Mouse (Mus musculus) hindbrain, embryonic 12.5 days (tissue): Measurements from ENCODE around the gene Opcml. TPM values are rescaled to one million over a fixed set of nuclear protein-coding genes. Genes with fewer than 3 reads are reported as not detected.

Experiments
- ATAC-seq: fragments of 200-750 bp; cut with Nextera tagmentation; 2 replicates; pipeline ENCODE4 v1.8.0; 2017; ENCODE audit warnings: moderate TSS enrichment; ENCODE audit not compliant: low FRiP score
- H3K27ac ChIP-seq: fragments of 300-500 bp; sonication (generic); 2 replicates; pipeline ENCODE4 v1.5.1; 2016; ENCODE audit warnings: mild to moderate bottlenecking
- H3K27me3 ChIP-seq: fragments of 300-500 bp; sonication (generic); 2 replicates; pipeline ENCODE4 v1.6.1; 2016; ENCODE audit warnings: mild to moderate bottlenecking
- H3K36me3 ChIP-seq: fragments of 300-500 bp; sonication (generic); 2 replicates; pipeline ENCODE4 v1.6.1; 2016; ENCODE audit warnings: mild to moderate bottlenecking
- H3K4me1 ChIP-seq: fragments of 300-500 bp; sonication (generic); 2 replicates; pipeline ENCODE4 v1.6.1; 2016
- H3K4me2 ChIP-seq: fragments of 300-500 bp; sonication (generic); replicated peaks from 2 replicates; pipeline ENCODE4 v1.6.1; 2016; ENCODE audit warnings: mild to moderate bottlenecking
- H3K4me3 ChIP-seq: fragments of 300-500 bp; sonication (generic); 2 replicates; pipeline ENCODE4 v1.5.1; 2016; ENCODE audit warnings: mild to moderate bottlenecking
- H3K9ac ChIP-seq: fragments of 300-500 bp; sonication (generic); 2 replicates; pipeline ENCODE4 v1.6.1; 2016; ENCODE audit warnings: mild to moderate bottlenecking, moderate library complexity
- H3K9me3 ChIP-seq: fragments of 300-500 bp; sonication (generic); replicated peaks from 2 replicates; pipeline ENCODE4 v1.6.1; 2016; ENCODE audit warnings: mild to moderate bottlenecking
- WGBS: fragments of 180-500 bp; shearing (Covaris S2); methylation state at CpG from one replicate; pipeline ENCODE4 v1.1.7; 2016; 5-methylcytosine and 5-hydroxymethylcytosine counted together
- polyA plus RNA-seq: library from polyadenylated mRNA; unstranded; fragments of >200 nt; fragmentation: Nextera tagmentation; extraction: Ambion mirVana; gene quantifications from 2 replicates; pipeline ENCODE4 v1.2.1, GENCODE M21; 2016

Gene Opcml
- polyA plus RNA-seq, result 10.6 and 10.8 TPM in 2 replicates

DNA sequence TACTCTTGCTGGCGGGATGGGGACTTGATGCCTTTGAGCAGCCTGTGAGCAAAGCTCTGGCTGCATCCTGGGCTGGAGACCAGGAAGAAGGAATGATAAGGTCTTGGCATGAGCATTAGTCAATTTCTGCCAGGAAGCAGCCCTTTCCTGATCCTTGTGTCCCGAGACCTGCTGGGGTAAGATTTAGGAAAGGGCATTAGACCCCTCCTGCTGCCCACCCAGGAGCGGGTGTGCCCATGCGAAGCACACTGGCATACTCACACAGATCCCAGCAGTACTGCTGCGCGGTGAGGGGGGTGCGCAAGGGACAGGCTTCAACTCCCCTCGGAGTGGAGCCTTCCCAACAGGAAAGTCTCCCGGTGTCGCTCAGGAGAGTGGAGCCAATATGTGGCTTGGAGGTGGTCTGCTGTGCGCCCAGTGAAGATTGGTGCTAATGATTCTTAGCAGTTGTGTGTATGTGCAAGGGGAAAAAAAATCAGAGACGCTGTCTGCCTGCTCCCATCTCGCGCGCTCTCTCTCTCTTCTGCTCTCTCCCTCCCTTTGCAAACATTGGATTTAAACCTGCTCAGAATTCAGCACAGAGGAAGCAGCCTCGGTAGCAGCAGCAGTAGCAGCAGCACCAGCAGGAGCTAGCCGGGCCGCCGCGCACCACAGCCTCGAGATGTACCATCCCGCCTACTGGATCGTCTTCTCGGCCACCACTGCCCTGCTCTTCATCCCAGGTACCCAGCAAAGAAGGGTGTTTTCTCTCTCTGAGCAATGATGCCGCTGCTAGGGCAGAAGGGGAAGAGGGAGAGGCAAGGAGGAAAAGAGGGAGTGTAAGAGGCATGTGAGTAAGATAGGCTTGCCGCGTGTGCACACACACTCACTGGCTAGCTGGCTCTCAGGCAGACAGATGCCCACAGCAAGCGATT is at the start of gene Opcml:
TSS of gene Opcml (plus strand) at position 51 of the 914 bp plus-strand sequence.
- H3K4me2 ChIP-seq, result peak within 1 kb of the TSS; percentile 79
- ATAC-seq, result peak; percentile 84
- peak within 1 kb of the TSS; percentile 42 for H3K4me3 ChIP-seq
- H3K27ac ChIP-seq, result peak within 1 kb of the TSS; percentile 64; the same call in 1 of the 2 replicates
- H3K36me3 ChIP-seq, result no peaks in the 10 kb centered on the region
- peaks cover 5% of the 10 kb centered on the region for H3K4me1 ChIP-seq
- 2% methylated on average over 28 of the region's 28 CpGs for WGBS
- H3K9ac ChIP-seq, result peak within 1 kb of the TSS; percentile 69
- H3K27me3 ChIP-seq, result peaks cover 36% of the 10 kb centered on the region
- no peaks in the 10 kb centered on the region for H3K9me3 ChIP-seq

DNA sequence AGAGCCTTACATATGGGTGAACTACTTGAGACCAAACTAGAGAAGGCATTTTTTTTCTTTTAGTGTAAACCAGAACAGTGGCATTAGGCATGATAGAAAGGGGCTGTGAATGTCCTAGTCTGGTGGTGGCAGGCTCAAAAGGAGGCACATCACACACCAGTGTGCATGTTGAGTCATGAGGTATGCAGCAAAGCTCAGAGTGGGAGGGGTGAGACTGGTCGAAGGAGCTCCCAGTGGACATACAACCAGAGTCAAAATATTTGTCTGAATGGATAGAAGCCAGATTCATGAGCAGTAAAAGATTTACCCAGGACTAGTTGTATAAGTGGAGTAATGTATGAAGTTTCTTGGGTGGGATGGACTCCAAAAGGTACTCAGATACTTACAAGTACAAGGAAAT is 31.9 kb upstream of the Opcml start:
- H3K9me3 ChIP-seq, result no peaks in the 10 kb centered on the region
- H3K9ac ChIP-seq, result no peak overlapping the region
- H3K4me1 ChIP-seq, result no peaks in the 10 kb centered on the region
- H3K4me2 ChIP-seq, result no peak overlapping the region
- ATAC-seq, result no peak
- H3K27me3 ChIP-seq, result no peaks in the 10 kb centered on the region
- H3K4me3 ChIP-seq, result no peak overlapping the region
- WGBS, result 73% methylated on average over 1 of the region's 1 CpGs
- H3K27ac ChIP-seq, result no peak overlapping the region
- no peaks in the 10 kb centered on the region for H3K36me3 ChIP-seq

DNA sequence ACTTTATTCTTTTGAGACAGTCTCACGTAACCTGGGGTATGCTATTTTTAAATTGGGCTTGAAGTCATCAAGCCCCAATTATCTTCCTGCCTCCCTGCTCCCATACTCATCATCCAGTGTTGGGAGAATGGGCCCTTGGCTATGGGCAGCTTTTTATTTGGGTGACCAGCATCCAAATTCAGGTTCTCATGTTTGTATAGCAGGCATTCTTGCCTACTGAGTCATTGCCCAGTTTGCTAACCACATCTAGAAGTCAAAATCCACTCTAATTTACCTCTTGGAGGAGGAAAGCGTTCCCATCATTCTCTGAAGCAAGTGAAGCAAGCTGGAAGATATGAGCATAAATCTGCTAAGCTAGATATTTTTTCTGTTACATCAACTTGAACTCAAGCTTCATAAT is 29.4 kb upstream of the Opcml start:
- Histone ChIP-seq H3K4me1 (no peaks in the 10 kb centered on the region), H3K27ac (no peak overlapping the region), H3K4me3 (no peak overlapping the region), H3K4me2 (no peak overlapping the region), H3K9ac (no peak overlapping the region), H3K36me3 (no peaks in the 10 kb centered on the region), H3K27me3 (no peaks in the 10 kb centered on the region), H3K9me3 (no peaks in the 10 kb centered on the region)
- ATAC-seq, result no peak
- 90% methylated on average over 2 of the region's 2 CpGs for WGBS

DNA sequence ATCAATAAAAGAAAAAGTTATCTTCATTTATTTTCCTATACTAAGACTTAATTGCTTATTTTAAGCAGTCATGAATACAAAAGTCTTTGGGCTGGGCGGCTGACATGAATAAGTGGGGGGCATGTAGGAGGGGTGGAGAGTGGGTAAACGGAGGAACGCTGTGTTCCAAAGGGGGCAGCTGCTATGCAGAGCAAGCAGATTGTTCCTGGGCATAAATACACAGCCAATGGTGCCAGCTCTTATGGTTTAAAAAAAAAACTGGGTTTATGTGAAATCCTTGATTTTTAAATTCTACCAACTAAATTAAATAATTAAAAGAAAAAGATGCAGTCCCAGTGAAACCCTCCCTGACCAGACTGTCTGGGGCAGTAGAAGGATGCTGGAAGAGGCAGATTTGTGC is 24.1 kb upstream of the Opcml start:
- 77% methylated on average over 3 of the region's 3 CpGs for WGBS
- Histone ChIP-seq H3K4me3 (no peak overlapping the region), H3K4me2 (no peak overlapping the region), H3K9ac (no peak overlapping the region), H3K36me3 (no peaks in the 10 kb centered on the region), H3K9me3 (no peaks in the 10 kb centered on the region), H3K4me1 (no peaks in the 10 kb centered on the region), H3K27me3 (no peaks in the 10 kb centered on the region), H3K27ac (no peak overlapping the region)
- no peak for ATAC-seq

DNA sequence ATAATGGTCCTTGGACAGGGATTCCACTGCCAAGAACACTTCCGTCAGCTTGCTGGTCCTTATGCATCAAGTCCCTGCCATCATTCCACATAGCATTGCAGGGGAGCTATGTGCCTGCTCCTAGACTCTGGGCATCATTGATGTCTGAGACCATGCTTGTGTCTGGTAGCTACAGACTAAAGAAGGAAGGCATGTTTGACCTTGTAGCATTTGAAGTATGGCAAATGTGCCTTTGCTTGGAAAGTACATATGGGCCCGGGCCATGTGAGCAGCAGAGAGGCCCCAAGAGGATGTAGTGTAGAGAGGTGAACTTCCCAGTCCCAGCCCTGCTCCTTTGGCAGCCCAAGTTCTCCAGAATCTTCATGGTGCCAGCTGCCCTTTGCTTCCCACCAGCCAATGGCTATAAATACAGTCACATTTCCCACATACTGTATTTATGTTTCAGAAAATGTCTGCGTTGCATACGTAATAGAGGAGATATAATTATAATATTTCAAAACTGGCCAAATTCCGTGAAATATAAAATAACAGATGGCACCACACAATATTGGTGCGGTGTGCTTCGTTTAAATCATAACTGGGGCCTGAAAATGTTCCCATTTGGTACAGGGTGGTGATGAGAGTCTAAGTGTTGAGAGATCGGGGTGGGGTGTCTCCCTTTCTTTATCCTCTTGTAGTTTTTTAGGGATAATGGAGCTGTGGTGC is 23.2 kb upstream of the Opcml start:
- H3K4me2 ChIP-seq, result no peak overlapping the region
- H3K4me3 ChIP-seq, result no peak overlapping the region
- H3K36me3 ChIP-seq, result no peaks in the 10 kb centered on the region
- no peak overlapping the region for H3K9ac ChIP-seq
- no peak for ATAC-seq
- 91% methylated on average over 8 of the region's 8 CpGs for WGBS
- no peaks in the 10 kb centered on the region for H3K9me3 ChIP-seq
- no peaks in the 10 kb centered on the region for H3K27me3 ChIP-seq
- H3K4me1 ChIP-seq, result no peaks in the 10 kb centered on the region
- no peak overlapping the region for H3K27ac ChIP-seq

DNA sequence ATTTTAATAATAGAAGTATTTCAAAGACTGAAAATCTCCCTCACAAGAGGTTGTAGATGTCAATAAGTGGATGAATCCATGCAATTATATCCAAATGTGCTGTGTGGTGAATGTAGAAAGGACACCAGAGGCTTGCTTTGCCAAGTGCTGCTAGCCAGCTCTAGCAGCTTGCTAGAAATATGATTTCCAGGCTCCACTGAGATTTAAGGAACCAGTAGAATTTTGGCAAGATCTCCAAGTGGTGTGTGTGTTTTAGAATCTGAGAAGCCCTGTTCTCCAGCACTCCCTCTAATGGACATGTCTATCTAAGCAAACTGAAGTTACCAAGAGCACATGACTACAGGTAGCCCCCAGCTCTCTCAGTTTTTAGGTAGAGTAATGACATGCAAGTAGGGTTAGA is 21.8 kb upstream of the Opcml start:
- Histone ChIP-seq H3K9me3 (no peaks in the 10 kb centered on the region), H3K4me2 (no peak overlapping the region), H3K27me3 (no peaks in the 10 kb centered on the region), H3K4me3 (no peak overlapping the region), H3K36me3 (no peaks in the 10 kb centered on the region), H3K4me1 (no peaks in the 10 kb centered on the region), H3K9ac (no peak overlapping the region), H3K27ac (no peak overlapping the region)
- ATAC-seq, result no peak

DNA sequence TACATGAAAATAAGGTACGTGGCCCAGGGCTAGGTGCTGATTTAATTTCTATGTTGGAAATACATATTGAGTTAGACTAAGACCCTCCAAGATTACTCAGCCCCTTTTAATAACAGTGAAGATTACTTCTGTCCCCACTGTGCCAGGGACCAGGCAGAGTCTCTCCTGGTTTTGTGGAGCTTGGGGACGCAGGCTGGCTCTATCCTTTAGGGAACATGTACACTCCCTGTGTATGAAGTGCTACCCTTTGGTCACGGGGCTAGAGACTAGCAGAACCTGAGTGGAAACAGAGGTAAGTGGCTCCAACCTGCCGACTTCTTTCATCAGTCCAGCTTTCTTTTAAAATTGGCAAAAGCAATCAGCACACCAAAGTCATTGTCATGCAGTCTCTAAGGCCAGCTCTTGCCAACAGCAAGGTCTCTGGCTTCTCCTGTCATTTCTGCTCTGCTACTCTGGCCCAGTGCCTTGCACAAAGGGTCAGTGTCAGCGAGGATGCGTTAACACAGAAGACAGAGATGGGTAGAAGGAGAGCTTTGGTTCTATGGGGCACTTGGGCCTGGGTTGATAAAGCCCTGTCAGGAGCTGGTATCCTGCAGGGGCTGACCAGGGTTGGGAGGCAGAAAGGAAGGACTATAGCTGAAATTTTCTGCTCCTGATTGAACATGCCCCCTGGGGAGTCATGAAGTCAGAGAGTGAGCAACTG is 9.1 kb upstream of the Opcml start:
- Histone ChIP-seq H3K27me3 (no peaks in the 10 kb centered on the region), H3K4me2 (no peak overlapping the region), H3K27ac (0 out of 2 replicates have a peak overlapping the region, but pooled peaks have one; percentile 45), H3K4me3 (no peak overlapping the region), H3K36me3 (no peaks in the 10 kb centered on the region), H3K4me1 (peaks cover 11% of the 10 kb centered on the region), H3K9me3 (no peaks in the 10 kb centered on the region), H3K9ac (no peak overlapping the region)
- ATAC-seq, result peak; percentile 66
- WGBS, result 55% methylated on average over 6 of the region's 6 CpGs

DNA sequence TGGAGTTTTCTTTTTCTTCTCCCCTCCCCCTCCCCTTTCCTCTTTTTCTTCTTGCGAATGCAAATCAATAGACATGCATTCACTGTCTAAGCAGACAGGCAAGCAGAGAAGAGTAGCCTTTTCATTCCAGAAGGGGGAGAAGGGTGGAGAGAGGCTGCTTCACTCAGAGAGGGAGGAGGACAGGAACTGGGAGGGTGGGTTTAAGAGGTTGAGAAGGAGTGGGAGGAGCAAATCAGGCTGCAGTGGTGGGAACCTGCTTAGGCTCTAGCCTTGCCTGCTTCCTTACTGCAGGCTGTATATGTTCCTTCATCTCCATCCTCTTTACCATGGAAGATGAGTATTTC is 8.6 kb upstream of the Opcml start:
- no peaks in the 10 kb centered on the region for H3K9me3 ChIP-seq
- H3K36me3 ChIP-seq, result no peaks in the 10 kb centered on the region
- no peak overlapping the region for H3K9ac ChIP-seq
- peak; percentile 91 for ATAC-seq
- 0% methylated on average over 1 of the region's 1 CpGs for WGBS
- H3K27me3 ChIP-seq, result no peaks in the 10 kb centered on the region
- H3K4me3 ChIP-seq, result no peak overlapping the region
- H3K4me2 ChIP-seq, result no peak overlapping the region
- 0 out of 2 replicates have a peak overlapping the region, but pooled peaks have one; percentile 45 for H3K27ac ChIP-seq
- H3K4me1 ChIP-seq, result peaks cover 11% of the 10 kb centered on the region

DNA sequence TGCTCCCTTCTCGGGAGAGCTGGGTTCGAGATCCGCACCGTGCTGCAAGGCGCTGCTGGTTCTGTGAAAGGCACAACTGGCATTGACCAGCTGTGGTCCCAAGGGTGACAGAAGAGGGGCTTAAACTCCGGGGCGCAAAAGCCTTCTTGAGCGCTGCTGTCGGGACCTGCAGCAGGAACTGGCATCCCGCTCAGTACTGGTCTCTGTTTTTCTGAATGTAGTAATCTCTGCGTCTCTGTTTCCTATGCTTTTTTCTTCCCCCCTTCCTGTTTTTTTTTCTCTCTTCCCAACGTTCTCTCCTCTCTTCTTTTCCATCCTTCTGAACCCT is 1.0 kb downstream of the Opcml start:
- H3K36me3 ChIP-seq, result no peaks in the 10 kb centered on the region
- peak overlapping the region; percentile 42 for H3K4me3 ChIP-seq
- no peak for ATAC-seq
- H3K9ac ChIP-seq, result peak overlapping the region; percentile 69
- WGBS, result 3% methylated on average over 12 of the region's 12 CpGs
- peak overlapping the region; percentile 79 for H3K4me2 ChIP-seq
- no peaks in the 10 kb centered on the region for H3K9me3 ChIP-seq
- H3K4me1 ChIP-seq, result peaks cover 5% of the 10 kb centered on the region
- H3K27ac ChIP-seq, result peak overlapping the region; percentile 64; the same call in 1 of the 2 replicates
- H3K27me3 ChIP-seq, result peaks cover 36% of the 10 kb centered on the region

DNA sequence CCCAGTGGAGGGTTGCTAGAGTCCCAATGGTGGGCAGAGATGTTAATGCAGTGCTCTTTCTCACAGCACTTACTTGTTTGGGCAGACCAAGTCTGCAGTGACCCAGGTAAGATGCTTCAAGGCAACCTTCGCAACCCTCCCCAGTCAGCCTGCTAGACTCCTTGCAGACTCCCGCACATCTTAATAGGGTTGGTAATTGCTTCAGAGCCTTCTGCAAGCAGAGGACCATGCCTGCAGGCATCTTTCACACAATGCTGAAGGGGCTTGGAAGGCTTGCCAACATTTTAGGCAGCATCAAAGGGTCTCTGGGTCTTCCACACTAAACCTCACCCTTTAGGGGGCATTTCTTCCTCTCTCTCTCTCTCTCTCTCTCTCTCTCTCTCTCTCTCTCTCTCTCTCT is 1.7 kb downstream of the Opcml start:
- Histone ChIP-seq H3K9me3 (no peaks in the 10 kb centered on the region), H3K9ac (no peak overlapping the region), H3K27ac (no peak overlapping the region), H3K4me1 (peaks cover 5% of the 10 kb centered on the region), H3K27me3 (peaks cover 36% of the 10 kb centered on the region), H3K4me3 (peak overlapping the region; percentile 42; the same call in 1 of the 2 replicates), H3K36me3 (no peaks in the 10 kb centered on the region), H3K4me2 (no peak overlapping the region)
- 42% methylated on average over 2 of the region's 2 CpGs for WGBS
- ATAC-seq, result no peak

DNA sequence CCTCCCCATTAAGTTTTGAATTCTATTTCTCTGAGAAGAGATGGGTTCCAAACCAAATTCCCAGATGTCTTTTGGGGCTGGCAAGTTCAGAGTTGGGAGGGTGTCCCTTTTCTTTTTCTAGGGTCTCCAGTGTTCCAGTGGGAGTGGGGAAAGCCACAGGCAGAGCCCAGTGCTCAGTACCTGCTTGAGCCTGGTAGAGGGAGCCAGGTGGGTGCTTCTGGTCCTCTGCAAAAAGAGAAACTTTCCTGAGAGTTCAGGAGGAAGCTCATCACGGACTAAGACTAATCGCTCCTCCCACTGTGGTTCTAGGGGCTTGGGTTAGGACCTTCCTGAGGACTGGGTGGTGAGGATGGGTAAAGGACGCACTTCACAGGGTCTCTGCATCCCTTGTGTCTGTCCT is 2.4 kb downstream of the Opcml start:
- no peak overlapping the region for H3K4me3 ChIP-seq
- no peaks in the 10 kb centered on the region for H3K36me3 ChIP-seq
- no peak for ATAC-seq
- peaks cover 5% of the 10 kb centered on the region for H3K4me1 ChIP-seq
- H3K9ac ChIP-seq, result no peak overlapping the region
- H3K9me3 ChIP-seq, result no peaks in the 10 kb centered on the region
- no peak overlapping the region for H3K27ac ChIP-seq
- H3K27me3 ChIP-seq, result peaks cover 36% of the 10 kb centered on the region
- H3K4me2 ChIP-seq, result no peak overlapping the region
- WGBS, result 70% methylated on average over 3 of the region's 3 CpGs

DNA sequence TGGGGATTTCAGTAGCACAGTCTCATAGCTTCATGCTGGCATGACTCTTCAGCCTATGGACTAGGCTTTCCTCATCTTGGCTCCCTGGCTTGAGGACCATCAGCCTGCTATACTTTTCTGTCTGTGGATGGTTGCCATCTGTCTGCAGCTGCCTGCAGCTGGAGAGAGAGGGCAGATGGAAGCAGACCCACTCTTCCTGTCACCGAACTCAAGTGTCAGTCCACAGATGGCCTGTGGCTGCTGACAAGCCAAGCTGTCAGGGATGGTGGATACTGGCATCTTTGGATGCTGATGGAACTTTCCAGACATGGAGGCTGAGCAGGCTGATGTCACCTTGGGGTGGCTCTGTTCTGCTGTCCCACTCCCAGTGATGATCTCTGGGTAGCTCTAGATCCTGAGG is 6.0 kb downstream of the Opcml start:
- Histone ChIP-seq H3K27ac (no peak overlapping the region), H3K9ac (no peak overlapping the region), H3K27me3 (peaks cover 19% of the 10 kb centered on the region), H3K9me3 (no peaks in the 10 kb centered on the region), H3K4me1 (peaks cover 2% of the 10 kb centered on the region), H3K4me2 (no peak overlapping the region), H3K36me3 (no peaks in the 10 kb centered on the region), H3K4me3 (no peak overlapping the region)
- no peak for ATAC-seq
- WGBS, result 85% methylated on average over 1 of the region's 1 CpGs
